Mouse (Mus musculus): ENCODE measurements around the gene Gsdme. TPM values are rescaled to one million over a fixed set of nuclear protein-coding genes. Genes with fewer than 3 reads are reported as not detected.

The Gsdme gene
- total and polyA plus RNA-seq, 3 experiments, result 0.27 to 1.5 TPM; not detected in 1

DNA sequence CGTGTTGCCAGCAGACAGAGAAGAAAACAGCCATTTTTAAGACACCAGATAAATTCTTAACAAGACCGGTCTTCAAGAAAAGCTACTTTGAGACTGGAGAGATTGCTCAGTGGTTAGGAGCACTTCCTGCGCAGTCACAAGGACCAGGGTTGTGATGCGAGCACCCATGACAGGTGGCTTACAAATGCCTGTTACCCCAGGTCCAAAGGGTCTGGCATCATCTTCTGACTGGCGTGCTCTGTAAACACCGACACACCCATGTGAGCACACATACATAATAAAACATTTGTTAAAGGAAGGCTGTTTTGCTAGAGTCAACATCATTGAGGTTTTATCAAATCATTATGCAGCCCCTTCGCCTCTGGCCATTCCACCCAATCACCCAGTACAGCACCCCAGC, 16.0 kb upstream of the Gsdme start:
- no peaks in the 10 kb centered on the region for H3K9me3 ChIP-seq (replicated peaks; ENCODE audit: insufficient read depth, low read length)
- H3K4me3 ChIP-seq (ENCODE audit: control insufficient read depth in 1 of 2, insufficient read depth in 1 of 2, low read depth in 2 of 2, low read length in 2 of 2), result no peak overlapping the region
- no peaks in the 10 kb centered on the region for H3K4me1 ChIP-seq (ENCODE audit: control insufficient read depth in 1 of 2, insufficient read depth in 2 of 2, low read length in 2 of 2)
- no peak overlapping the region for H3K9ac ChIP-seq (ENCODE audit: control insufficient read depth, low read depth, low read length, poor library complexity, severe bottlenecking)
- no peak for DNase-seq (ENCODE audit: low read depth, low spot score)
- peaks cover 0 to 2% of the 10 kb centered on the region in 2 experiments; a peak in 1 of 4 replicates for H3K27me3 ChIP-seq (ENCODE audit: control insufficient read depth in 1 of 2, insufficient read depth in 2 of 2, low read length in 2 of 2)
- TF ChIP-seq USF2 (IDR thresholded peaks at IDR 0.05; ENCODE audit: borderline replicate concordance in 1 of 2, insufficient read depth in 1 of 2, low read depth in 1 of 2, low read length in 2 of 2), result no peak
- no peak for TF ChIP-seq RCOR1 (IDR thresholded peaks at IDR 0.05; ENCODE audit: low read depth, low read length)
- no peak for TF ChIP-seq MYC (IDR thresholded peaks at IDR 0.05; ENCODE audit: low read depth, low read length)
- TF ChIP-seq ZC3H11A (IDR thresholded peaks at IDR 0.05; ENCODE audit: low read depth, low read length), result no peak
- TF ChIP-seq ELF1 (IDR thresholded peaks at IDR 0.05; ENCODE audit: low read depth, low read length), result no peak
- TF ChIP-seq POLR2A (IDR thresholded peaks at IDR 0.05; ENCODE audit: control insufficient read depth in 1 of 2, insufficient read depth in 1 of 2, low read depth in 1 of 2, low read length in 2 of 2, poor library complexity in 1 of 2), result no peak
- no peak for TF ChIP-seq GATA1 (IDR thresholded peaks at IDR 0.05; ENCODE audit: low read depth, low read length)
- TF ChIP-seq RAD21 (IDR thresholded peaks at IDR 0.05; ENCODE audit: low read depth, low read length), result no peak
- TF ChIP-seq USF1 (IDR thresholded peaks at IDR 0.05; ENCODE audit: low read depth, low read length), result no peak
- TF ChIP-seq SMC3 (IDR thresholded peaks at IDR 0.05; ENCODE audit: low read depth, low read length), result no peak
- TF ChIP-seq UBTF (IDR thresholded peaks at IDR 0.05; ENCODE audit: borderline replicate concordance, insufficient read depth, low read depth, low read length), result no peak
- TF ChIP-seq CHD2 (IDR thresholded peaks at IDR 0.05; ENCODE audit: low read length), result no peak
- no peak for TF ChIP-seq TAL1 (IDR thresholded peaks at IDR 0.05; ENCODE audit: low read length)
- no peaks in the 10 kb centered on the region for H3K36me3 ChIP-seq (ENCODE audit: control insufficient read depth in 1 of 2, insufficient read depth in 2 of 2, low read length in 2 of 2)
- H3K27ac ChIP-seq (ENCODE audit: control insufficient read depth, low read depth, low read length), result no peak overlapping the region
- H3K79me2 ChIP-seq (ENCODE audit: control insufficient read depth, insufficient read depth, low read length, poor library complexity), result no peaks in the 10 kb centered on the region

DNA sequence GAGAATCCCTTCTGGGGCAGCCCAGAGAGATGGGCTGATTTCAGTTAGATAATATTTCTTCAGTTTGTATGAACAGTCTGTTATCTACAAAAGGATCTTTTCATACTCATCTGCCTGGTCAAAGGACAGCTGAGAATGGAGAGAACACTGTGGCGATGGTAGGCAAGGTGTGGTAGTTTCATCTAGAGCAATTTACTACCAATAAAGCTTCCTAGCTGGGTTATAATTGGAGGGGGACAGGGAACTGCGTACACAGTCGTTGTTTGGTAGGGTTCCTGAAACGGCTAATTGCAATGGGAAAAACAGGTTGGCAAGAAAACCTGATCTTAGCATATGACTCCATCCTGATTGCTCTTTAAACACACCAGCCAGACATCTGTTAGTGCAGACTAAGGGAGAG, 10.3 kb upstream of the Gsdme start:
- no peak for DNase-seq (ENCODE audit: low read depth, low spot score)
- TF ChIP-seq POLR2AphosphoS2 (IDR thresholded peaks at IDR 0.05; ENCODE audit: low read length) (no peak), CHD1 (IDR thresholded peaks at IDR 0.05; ENCODE audit: low read depth, low read length) (no peak), ETS1 (IDR thresholded peaks at IDR 0.05; ENCODE audit: low read depth, low read length) (no peak)

DNA sequence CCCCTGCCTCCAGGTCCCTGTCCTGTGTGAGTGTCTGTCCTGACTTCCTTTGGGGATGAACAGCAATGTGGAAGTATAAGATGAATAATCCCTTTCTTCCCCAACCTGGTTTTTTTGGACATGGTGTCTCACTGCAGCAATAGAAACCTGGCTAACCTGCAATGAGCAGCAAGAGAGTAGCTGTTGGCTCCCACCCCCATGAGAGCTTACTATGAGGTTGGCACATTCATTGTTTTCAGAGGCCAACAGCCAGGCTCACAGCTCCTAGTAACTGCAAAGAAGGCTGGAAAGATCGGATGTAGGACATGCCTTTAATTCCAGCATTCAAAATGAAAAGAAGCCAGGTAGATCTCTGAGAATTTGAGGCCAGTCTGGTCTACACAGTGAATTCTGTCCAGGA, 9.8 kb upstream of the Gsdme start:
- Histone ChIP-seq H3K4me1 (ENCODE audit: control insufficient read depth in 1 of 2, insufficient read depth in 2 of 2, low read length in 2 of 2) (no peaks in the 10 kb centered on the region), H3K9me3 (replicated peaks; ENCODE audit: insufficient read depth, low read length) (no peaks in the 10 kb centered on the region), H3K4me3 (ENCODE audit: control insufficient read depth in 1 of 2, insufficient read depth in 1 of 2, low read depth in 2 of 2, low read length in 2 of 2) (no peak overlapping the region), H3K27ac (ENCODE audit: control insufficient read depth, low read depth, low read length) (no peak overlapping the region), H3K27me3 (ENCODE audit: control insufficient read depth in 1 of 2, insufficient read depth in 2 of 2, low read length in 2 of 2) (peaks cover 0 to 2% of the 10 kb centered on the region in 2 experiments; a peak in 1 of 4 replicates), H3K36me3 (ENCODE audit: control insufficient read depth in 1 of 2, insufficient read depth in 2 of 2, low read length in 2 of 2) (no peaks in the 10 kb centered on the region), H3K79me2 (ENCODE audit: control insufficient read depth, insufficient read depth, low read length, poor library complexity) (no peaks in the 10 kb centered on the region), H3K9ac (ENCODE audit: control insufficient read depth, low read depth, low read length, poor library complexity, severe bottlenecking) (no peak overlapping the region)
- DNase-seq (ENCODE audit: low read depth, low spot score), result no peak
- TF ChIP-seq ZNF384 (IDR thresholded peaks at IDR 0.05; ENCODE audit: low read depth, low read length) (no peak), RAD21 (IDR thresholded peaks at IDR 0.05; ENCODE audit: low read depth, low read length) (no peak), E2F4 (IDR thresholded peaks at IDR 0.05; ENCODE audit: borderline replicate concordance, low read depth, low read length) (no peak), ZKSCAN1 (IDR thresholded peaks at IDR 0.05; ENCODE audit: low read depth, low read length) (no peak), ETS1 (IDR thresholded peaks at IDR 0.05; ENCODE audit: low read depth, low read length) (no peak), MYB (IDR thresholded peaks at IDR 0.05; ENCODE audit: low read depth, low read length) (no peak), TBP (IDR thresholded peaks at IDR 0.05; ENCODE audit: low read depth, low read length) (no peak), MEF2A (IDR thresholded peaks at IDR 0.05; ENCODE audit: extremely low read depth, insufficient replicate concordance, low read depth, low read length, poor library complexity, severe bottlenecking) (no peak), POLR2AphosphoS5 (IDR thresholded peaks at IDR 0.05; ENCODE audit: borderline replicate concordance, low read depth, low read length) (no peak), USF1 (IDR thresholded peaks at IDR 0.05; ENCODE audit: low read depth, low read length) (no peak), MYC (IDR thresholded peaks at IDR 0.05; ENCODE audit: low read depth, low read length) (no peak), CHD1 (IDR thresholded peaks at IDR 0.05; ENCODE audit: low read depth, low read length) (no peak), RCOR1 (IDR thresholded peaks at IDR 0.05; ENCODE audit: low read depth, low read length) (no peak), CTCF (IDR thresholded peaks at IDR 0.05 in 2 of 3, conservative IDR thresholded peaks at IDR 0.05 in 1 of 3; ENCODE audit: control insufficient read depth in 1 of 3, insufficient read depth in 1 of 3, low read depth in 2 of 3, low read length in 3 of 3, poor library complexity in 1 of 3, severe bottlenecking in 1 of 3) (no peak), POLR2A (IDR thresholded peaks at IDR 0.05; ENCODE audit: control insufficient read depth in 1 of 2, insufficient read depth in 1 of 2, low read depth in 1 of 2, low read length in 2 of 2, poor library complexity in 1 of 2) (no peak), UBTF (IDR thresholded peaks at IDR 0.05; ENCODE audit: borderline replicate concordance, insufficient read depth, low read depth, low read length) (no peak), BHLHE40 (IDR thresholded peaks at IDR 0.05; ENCODE audit: borderline replicate concordance, low read depth, low read length) (no peak)

More for the DNA sequence above, 10.3 kb upstream of the Gsdme start:
- Histone ChIP-seq H3K9ac (ENCODE audit: control insufficient read depth, low read depth, low read length, poor library complexity, severe bottlenecking) (no peak overlapping the region), H3K27me3 (ENCODE audit: control insufficient read depth in 1 of 2, insufficient read depth in 2 of 2, low read length in 2 of 2) (peaks cover 0 to 2% of the 10 kb centered on the region in 2 experiments; a peak in 1 of 4 replicates), H3K9me3 (replicated peaks; ENCODE audit: insufficient read depth, low read length) (no peaks in the 10 kb centered on the region), H3K27ac (ENCODE audit: control insufficient read depth, low read depth, low read length) (no peak overlapping the region), H3K36me3 (ENCODE audit: control insufficient read depth in 1 of 2, insufficient read depth in 2 of 2, low read length in 2 of 2) (no peaks in the 10 kb centered on the region), H3K4me3 (ENCODE audit: control insufficient read depth in 1 of 2, insufficient read depth in 1 of 2, low read depth in 2 of 2, low read length in 2 of 2) (no peak overlapping the region), H3K4me1 (ENCODE audit: control insufficient read depth in 1 of 2, insufficient read depth in 2 of 2, low read length in 2 of 2) (no peaks in the 10 kb centered on the region), H3K79me2 (ENCODE audit: control insufficient read depth, insufficient read depth, low read length, poor library complexity) (no peaks in the 10 kb centered on the region)

Measured in MEL (cell line).